Mouse (Mus musculus) v-Abl transformed pro-B cells (cell line): ENCODE results near the gene Gjc3.
"Not testable (repeated sequence)": the region's sequence is repeated elsewhere in the genome, so short reads cannot be mapped to it uniquely, and the experiment has no call there.

ENCODE experiments used
- in situ Hi-C, 2 experiments: fragments of 400-800 bp; cut with MboI; formaldehyde crosslinking; loops; one replicate each; pipeline ENCODE4 v1.15.1; 2025; ENCODE audit not compliant: unreplicated experiment in 2 of 2

Gjc3 gene

DNA sequence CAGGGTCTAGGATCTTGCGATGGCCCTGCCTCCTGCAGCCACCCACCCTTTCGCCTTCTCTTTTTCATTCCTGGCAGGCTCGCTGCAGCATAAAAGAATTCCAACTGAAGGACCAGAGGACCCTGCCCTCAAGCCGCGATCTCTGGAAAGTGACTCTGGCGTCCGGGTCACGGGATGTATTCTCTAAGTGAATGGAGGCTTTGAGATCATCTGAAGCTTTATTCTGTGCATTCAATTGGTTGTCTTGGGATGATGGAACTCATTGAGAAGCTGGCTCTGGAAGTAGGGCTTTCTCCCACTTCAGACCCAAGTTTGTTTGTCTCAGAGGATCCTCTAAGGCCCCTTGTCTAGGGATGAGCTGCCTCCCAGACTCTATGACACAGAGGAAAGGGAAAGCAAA lies at the start of gene Gjc3:
Gene Gjc3, minus strand, starts transcription at position 154 of the 400 bp plus-strand sequence.
- in situ Hi-C loops: no loop called here

DNA sequence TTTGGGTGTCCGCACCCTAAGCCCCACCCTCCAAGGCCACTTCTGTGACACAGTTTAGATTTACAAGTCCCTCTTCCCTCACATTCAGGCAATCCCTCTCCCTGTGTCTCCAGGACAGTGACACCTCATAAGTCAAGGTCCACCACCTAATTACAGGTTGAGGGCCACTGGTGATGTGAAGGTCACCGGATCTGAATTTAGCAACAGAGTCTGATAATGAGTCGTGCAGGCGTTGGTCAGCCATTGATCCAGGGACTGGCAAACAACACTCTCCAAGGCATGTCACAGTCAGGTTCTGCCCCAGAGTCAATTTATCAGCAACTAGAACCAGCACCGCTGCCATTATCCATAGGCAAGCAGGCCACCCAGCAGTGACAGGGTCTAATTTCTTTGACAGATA lies 49.5 kb upstream of the Gjc3 start:
- in situ Hi-C loops: no loop called here

DNA sequence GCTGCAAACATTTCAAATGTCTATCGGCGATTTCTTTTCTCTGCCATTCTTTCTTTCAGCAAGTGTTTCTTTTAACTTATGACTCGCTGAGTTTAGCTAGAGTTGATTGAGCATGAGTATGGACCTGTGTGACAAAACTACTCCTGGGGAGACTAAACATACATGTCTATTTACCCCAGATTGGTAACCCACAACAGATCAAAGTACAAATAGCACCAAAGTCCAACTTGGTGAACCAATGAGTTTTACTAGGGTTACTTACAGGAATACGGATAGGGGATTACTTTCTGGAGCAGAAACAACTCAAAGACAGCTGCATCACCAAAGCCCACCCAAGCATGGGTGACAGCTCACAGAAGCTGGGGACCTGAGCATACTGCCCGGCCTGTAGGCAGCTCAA lies 46.5 kb upstream of the Gjc3 start:
- in situ Hi-C loops: no loop called here

DNA sequence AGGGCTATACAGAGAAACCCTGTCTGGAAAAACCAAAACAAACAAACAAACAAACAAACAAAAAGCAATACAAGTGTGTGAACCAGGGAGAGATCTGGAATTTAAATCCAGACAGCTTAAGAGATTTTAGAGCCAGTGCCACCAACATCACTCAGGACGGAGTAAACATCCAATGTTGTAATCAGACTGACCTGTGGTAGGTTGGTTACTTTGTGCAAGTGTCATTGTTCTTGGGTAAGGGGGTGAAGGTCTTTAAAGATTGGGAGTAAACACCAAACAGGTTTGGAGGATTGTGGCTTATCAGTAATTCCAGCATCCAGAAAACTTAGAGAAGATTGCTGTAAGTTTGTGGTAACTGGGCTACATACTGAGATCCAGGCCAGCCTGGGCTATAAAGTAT lies 23.5 kb upstream of the Gjc3 start:
- in situ Hi-C loops: loop anchor here in 1 of 2 experiments (25.0 kb wide), 1 partner anchor 226 kb away; no protein-coding TSS in a partner anchor

DNA sequence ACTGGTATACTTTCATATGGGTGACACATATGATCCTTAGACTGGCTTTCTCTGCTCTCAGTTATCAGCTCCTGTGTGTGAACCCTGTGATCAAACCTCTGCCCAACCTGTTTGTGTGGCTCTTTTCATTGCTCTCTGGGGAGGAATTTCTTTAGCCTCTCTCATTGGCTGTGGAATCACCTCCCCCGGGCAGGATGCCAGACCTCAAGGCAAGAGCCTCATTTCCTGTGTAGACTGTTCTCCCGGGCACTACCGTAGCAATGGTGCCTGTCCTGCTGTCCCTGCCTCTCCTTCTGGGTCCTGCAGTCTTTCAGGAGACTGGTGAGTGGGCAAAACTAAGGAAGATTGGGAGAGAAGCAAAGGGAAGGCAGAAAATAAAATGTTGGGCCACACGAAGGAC lies 18.4 kb upstream of the Gjc3 start, which contains the start of gene Azgp1:
Gene Azgp1, plus strand, starts transcription at position 221 of the 400 bp plus-strand sequence.
- in situ Hi-C loops: loop anchor here in 1 of 2 experiments (25.0 kb wide), 1 partner anchor 231 kb away; no protein-coding TSS in a partner anchor

DNA sequence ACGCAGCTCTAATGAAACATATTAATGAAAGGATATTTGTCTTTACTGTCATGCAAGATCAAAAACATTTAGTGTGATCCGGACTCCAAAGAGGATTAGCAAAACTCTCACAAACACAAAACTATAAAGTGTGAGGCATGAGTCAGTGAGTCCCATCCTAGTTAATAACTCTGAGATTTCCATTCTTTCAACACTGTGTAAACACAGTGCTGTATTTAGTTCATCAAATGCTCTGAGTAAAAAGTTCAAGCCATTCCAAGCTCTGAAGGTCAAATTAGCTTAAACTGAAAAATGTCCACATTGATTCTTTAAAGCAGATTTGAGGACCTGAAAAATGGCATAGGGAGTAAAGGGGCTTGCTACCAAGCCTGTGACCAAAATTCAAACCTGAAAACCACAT lies 16.2 kb upstream of the Gjc3 start:
- in situ Hi-C loops: loop anchor here (10.0 to 25.0 kb wide), 2 partner anchors 233 to 504 kb away; partner anchors contain the start of gene Zan (in 1 of the 2)

DNA sequence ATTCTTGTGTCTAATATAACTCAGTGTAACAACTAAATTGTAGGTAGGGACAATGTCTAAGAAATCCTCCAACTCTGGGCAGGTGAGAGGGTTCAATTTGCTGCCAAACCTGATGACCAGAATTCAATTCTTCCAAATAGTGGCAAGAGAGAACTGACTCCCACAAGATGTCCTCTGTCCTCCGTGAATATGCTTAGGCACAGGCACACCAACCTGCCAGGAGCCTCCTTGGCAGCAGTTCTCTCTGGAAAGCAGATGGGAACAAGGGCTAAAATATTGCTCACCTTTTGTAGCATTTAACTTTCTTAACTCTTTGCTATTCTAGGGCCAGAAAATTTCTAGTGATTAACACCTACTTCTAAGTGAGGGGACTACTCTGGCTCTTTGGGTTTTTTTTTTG lies 14.4 kb upstream of the Gjc3 start:
- in situ Hi-C loops: loop anchor here (10.0 to 25.0 kb wide), 2 partner anchors 235 to 502 kb away; partner anchors contain the start of gene Zan (in 1 of the 2)

DNA sequence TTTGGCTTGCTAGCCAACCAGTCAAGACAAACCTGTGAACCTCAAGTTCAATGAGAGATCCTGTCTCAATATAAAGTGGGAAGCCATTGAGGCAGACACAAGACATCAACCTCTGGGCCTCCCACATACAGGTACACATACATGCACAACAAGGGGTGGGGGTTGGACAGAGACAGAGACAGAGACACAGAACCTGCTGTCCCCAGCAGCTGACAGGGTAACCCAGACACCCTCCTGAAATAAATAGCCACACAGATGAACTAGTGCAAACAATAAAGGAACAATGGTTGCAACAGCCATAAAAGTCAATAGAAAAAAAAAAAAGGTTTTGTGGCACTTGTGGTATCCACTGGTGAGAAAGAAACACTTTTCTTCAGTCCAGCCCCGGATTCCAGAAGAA lies 12.5 kb upstream of the Gjc3 start:
- in situ Hi-C loops: loop anchor here (10.0 to 25.0 kb wide), 2 partner anchors 237 to 501 kb away; partner anchors contain the start of gene Zan (in 1 of the 2)

DNA sequence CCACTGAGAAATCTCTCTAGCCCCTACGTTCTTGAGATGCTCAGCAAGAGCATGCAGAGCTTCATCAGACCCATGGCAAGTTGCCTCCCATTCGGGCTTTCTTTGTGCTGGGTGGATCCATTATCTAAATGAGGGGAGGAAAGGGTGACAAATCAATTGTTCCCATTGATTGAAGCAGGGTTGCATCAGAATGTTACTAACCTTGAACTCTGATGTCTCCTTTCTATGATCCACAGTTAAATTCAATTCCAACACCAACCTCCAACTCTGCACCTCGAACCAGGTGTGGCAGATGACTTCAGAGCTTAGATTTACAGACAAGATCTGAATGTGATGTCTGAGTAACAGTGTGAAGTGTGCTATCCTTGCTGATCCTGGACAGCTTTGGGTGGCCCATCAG lies 11.8 kb upstream of the Gjc3 start:
- in situ Hi-C loops: loop anchor here (10.0 to 25.0 kb wide), 2 partner anchors 238 to 500 kb away; partner anchors contain the start of gene Zan (in 1 of the 2)

DNA sequence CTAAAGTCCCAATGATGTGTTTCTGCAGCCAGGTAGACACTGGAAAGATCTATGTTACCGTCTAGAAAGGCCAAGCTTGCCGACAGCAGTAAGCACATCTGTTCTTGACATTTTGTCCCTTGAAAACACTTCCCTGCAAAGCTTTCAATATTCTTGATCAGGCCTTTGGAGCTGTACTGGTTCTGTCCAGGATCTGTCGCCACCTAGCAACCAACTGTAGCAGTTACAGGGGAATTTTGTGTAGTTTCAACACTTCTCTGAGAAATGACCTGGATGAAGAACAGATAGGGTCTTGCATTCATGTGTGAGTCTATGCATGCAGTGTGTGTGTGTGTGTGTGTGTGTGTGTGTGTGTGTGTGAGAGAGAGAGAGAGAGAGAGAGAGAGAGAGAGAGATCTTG lies 10.8 kb upstream of the Gjc3 start:
- in situ Hi-C loops: loop anchor here in 1 of 2 experiments (10.0 kb wide), 1 partner anchor 499 kb away; the partner anchor contains the start of gene Zan

DNA sequence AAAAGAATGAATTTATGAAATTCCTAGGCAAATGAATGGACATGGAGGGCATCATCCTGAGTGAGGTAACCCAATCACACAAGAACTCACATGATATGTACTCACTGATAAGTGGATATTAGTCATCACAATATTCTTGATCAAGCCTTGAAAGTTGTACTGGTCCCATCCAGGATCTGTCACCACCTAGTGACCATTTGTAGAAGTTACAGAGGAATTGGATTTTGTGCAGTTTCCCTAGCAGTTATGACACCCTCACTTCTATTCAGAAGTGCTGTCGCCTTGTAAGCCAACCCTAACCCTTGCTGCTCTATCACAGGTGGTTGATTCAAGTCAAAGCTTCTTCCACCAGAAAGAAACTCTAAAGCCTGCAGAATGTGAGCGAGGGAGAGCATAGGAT lies 10.3 kb upstream of the Gjc3 start:
- in situ Hi-C loops: loop anchor here in 1 of 2 experiments (10.0 kb wide), 1 partner anchor 498 kb away; the partner anchor contains the start of gene Zan

DNA sequence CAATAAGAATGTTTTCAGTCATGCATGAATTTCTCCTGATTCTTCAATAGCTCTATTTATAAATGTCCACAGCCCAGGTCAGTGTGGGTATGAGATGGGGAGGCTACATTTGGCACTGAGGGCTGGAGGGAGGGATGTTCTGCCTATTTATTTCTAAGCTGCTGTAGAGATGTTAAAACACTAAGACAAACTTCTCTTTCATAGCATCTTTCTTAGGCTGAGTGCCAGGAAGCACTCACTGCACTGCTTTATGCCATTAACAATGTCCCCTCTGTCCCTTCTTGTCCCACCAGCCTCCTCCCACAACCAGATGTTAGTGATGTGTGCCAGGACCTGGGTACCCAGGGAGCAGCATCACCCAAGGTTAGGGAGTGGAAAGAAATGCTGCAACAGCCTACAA lies 3.6 kb upstream of the Gjc3 start:
- in situ Hi-C loops: no loop called here

DNA sequence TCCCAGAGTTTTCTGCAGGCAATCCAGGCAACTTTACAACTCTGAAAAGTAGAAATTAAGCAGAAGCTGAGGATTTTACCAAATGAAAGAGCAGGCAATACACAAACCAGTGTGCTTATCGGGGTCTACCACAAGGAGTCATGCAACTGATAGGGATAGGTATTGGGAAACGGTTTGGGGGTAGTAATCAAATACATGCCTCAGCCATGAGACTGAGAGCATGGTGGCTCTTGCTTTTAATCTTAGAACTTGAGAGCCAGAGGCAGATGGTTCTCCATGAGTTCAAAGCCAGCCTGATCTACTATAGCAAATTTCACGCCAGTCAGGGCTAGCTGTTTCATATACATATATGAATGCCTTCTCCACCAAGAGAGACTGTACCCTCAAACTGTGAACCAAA lies 6.5 kb downstream of the Gjc3 start:
- in situ Hi-C loops: no loop called here

DNA sequence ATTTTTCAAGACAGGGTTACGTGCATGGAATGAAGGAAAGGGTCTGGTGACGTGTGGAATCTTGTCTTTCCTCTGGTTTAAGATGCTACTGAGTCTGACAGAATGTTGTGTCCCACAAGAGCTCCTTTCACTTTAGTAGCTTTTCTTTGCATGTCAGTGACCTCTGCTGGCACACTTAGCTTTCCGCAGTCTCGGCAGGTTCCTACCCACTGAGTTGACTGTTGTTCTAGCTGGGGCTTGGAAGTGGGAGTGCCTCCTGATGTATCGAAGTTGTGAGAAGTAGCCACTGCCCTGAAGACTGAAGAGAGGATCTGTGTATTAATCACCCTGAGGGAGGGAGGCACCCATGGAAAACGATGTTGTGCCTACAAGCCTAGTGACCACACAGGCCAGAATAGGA lies 11.7 kb downstream of the Gjc3 start:
- in situ Hi-C loops: no loop called here

DNA sequence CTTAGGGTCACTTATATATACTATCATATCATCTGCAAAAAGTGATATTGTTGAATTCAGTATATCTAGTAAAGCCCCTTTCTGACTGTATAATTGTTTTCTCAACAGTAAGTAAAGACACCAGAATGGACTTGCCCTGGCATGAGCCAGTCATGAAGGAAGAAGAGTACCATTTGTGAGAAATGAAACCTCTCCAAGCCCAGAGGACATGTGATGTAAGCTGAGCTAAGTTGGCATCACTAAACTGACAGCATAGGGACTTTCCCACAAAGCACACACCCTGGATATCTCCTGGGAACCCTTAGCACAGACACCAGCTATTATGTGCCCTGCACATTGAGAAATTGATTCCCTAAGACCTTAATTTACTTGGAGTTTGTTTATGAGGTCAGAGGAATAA lies 15.6 kb downstream of the Gjc3 start:
- in situ Hi-C loops: no loop called here

DNA sequence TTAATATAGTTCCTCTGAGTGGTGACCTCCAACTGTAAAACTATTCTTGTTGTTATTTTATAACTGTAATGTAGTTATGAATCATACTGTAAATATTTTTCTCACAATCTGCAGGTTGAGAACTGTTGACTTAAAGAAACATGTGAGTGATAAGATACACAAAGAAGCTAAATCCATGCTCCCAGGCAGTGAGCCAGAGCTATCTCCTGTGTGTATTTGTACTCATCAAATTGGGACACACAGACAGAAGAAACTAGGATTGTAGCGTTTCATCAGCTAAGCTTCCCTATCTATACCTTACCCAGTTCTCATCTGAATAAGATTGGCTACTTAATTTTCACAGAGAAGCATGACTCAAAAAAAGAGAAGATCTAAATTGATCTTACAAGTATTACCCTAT lies 19.8 kb downstream of the Gjc3 start:
- in situ Hi-C loops: no loop called here

DNA sequence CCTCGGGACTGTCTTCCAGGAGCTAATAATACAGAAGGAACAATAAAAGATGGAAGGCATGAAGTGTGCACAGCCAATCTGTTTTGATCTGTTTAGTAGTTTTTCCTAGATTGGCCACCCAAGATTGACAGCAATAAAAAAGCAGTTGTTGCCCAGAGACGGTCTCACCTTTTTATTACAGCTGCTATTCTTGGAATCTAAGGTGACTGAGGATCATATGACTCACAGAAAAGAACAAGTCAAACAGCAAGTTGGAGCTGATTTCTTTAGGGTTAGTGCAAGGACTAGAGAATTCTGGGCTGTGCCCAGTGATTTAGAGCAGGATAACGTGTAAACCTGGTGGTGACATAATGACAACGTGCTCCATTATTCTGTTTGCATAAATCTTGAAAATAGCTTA lies 21.9 kb downstream of the Gjc3 start:
- in situ Hi-C loops: no loop called here

DNA sequence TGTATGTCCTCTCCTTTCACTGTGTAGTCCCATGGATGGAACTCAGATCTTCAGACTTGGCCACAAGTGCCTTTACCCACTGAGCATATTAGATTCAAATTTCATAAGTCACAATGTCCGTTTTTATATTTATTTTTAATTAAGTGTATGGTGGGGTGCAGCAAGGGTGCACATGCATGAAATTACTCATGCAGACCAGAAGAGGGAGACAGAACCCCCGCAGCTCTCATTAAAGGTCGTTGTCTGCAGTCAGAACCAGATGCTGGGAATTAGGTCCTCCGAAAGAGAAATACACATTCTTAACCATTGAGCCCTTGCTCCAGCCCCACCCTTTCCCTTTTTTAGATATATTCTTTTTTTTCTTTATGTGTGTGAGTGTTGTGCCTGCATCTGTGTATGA lies 25.7 kb downstream of the Gjc3 start:
- in situ Hi-C loops: no loop called here

DNA sequence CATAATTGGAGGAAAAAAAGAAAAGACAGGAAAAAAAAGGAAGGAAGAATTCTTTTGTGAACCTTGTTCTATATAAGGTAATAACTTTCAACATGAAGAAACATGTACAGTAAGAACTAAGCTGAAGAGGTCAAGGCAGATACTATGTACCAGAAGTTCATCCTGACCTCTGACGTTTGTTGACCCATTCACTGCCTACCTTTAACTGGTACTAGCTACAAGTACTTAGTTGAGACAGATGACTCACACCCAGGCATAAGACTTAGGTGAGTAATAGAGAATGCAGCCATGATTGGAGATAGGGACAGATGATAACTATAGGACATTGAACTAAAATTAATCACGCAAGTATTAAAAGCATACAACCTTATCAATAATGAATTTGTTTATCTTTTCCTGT lies 26.4 kb downstream of the Gjc3 start:
- in situ Hi-C loops: no loop called here

DNA sequence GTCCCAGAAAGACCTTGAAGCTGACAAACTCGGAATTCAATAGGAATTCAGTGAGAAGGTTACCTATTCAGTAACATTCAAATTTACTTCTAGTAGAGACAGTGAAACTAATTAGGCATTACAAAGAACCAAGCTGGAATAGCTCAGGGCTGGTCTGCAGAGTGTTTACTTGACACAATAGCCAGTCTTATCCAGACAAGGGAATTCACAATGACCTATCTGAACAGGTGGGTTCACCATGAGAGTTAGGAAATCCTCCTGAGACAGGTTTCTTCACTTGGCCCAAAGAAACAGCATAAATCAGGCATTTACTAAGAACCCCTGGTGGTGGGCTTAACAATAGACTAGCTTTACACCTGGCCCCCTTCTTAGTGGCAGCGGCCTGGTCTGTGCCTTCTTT lies 29.0 kb downstream of the Gjc3 start:
- in situ Hi-C loops: not testable (repeated sequence)

DNA sequence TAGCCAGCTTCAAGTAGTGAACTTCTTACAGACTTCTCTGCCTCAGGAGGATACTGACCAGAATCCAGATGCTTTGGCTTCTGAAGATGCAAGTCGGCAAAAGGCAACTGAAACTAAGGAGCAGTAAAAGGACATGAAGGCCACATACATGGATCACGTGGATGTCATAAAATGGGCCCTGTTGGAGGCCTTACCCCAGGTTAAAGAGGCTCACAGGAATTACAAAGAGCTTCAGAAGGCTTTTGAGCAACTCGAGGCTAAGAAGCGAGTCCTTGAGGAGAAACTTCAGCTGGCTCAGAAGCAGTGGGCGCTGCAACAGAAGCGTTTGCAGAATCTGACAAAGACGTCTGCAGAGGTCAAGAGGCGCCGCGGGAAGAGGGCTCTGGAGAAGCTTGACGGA lies 34.5 kb downstream of the Gjc3 start:
- in situ Hi-C loops: no loop called here

DNA sequence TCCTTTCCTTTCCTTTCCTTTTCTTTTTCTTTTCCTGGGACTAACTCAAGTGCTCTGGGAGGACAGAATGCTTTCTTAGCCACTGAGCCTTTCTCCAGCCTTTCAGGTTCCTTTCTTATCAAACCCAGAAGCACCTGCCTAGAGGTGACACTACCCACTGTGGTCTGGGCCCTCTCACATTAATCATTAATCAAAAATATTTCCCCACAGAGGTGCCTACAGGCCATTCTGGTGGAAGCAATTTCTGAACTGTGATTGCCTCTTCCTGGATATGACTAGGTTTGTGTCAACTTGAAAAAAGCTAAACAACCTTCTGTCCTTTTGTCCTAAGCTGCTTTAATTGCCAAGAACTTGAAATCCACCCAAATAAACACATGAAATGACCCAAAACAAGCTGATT lies 40.7 kb downstream of the Gjc3 start:
- in situ Hi-C loops: no loop called here

DNA sequence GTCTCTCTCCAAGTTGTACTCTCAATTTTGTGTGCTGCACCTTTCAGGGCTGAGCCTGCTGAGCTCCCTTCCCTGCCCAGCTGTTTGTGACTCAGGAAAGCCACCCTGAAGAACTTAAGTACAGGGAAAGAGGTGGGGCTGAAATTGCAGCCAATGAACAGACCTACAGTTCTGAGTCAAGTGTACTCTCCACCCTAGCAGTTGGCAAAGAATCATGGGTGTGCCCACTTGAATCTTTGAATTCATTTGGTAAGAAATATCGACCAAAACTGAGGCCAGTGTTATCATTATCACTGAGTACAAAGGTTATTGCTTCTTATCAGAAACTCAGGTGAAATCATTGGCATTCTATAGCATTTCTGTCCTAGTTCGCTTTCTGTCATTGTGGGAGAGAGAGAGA lies 41.4 kb downstream of the Gjc3 start, which contains the start of gene Cyp3a13:
Gene Cyp3a13, minus strand, starts transcription at position 88 of the 400 bp plus-strand sequence.
- in situ Hi-C loops: no loop called here
